Mouse (Mus musculus): ENCODE data around the gene Mrto4.
"Not testable (repeated sequence)": the region's sequence is repeated elsewhere in the genome, so short reads cannot be mapped to it uniquely, and the experiment has no call there.

Mrto4 gene

GRCm38 (mm10) chr4:139351931-139352711 is at the start of gene Mrto4, which contains the start of the genes Emc1 and Ubr4:
Gene Mrto4 (minus strand): TSS chr4:139352576.
Gene Emc1 (plus strand): TSS chr4:139352587.
Gene Ubr4 (plus strand): TSS chr4:139352609.
- DNase-seq, result peak; percentile 89

DNA sequence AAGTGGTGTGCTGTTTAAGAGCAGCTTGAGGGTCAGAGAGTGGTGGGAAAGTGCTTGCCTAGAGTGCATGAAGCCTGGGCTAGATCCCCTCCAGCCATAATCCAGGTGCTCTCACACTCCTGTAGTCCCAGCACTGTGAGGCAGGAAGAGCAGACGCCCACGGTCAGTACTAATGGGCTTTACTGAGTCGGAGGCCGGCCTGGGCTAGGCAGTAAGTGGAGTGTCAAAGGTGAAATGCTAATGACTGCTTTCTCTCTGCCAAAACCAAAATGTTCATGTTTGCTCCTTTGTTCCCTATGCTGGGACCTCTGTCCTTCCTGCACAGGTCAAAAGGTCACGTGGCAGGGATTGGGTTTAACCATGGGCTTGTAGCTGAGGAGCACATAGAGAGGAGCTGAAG is 48.1 kb upstream of the Mrto4 start:
- no peak for DNase-seq

GRCm38 (mm10) chr4:139395431-139395830 is 43.1 kb upstream of the Mrto4 start:
- DNase-seq, result no peak

- DNase-seq, result no peak
Observed at GRCm38 (mm10) chr4:139389557-139389956, 37.2 kb upstream of the Mrto4 start.

- peak; percentile 16 for DNase-seq
Observed at GRCm38 (mm10) chr4:139386869-139387319, 34.5 kb upstream of the Mrto4 start.

DNA sequence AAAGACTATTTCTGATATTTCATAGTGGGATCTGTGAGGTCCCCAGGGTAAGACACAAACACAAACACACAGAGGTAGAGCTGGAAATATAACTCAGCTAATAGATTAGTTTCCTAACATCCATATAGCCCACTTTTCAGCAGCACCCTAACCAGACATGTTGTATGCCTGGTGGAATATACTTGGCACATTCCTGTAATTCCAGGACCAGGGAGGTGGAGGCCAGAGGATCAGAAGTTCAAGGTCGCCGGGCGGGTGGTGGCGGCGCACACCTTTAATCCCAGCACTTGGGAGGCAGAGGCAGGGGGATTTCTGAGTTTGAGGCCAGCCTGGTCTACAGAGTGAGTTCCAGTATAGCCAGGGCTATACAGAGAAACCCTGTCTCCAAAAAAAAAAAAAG is 33.5 kb upstream of the Mrto4 start:
- not testable (repeated sequence) for DNase-seq

DNA sequence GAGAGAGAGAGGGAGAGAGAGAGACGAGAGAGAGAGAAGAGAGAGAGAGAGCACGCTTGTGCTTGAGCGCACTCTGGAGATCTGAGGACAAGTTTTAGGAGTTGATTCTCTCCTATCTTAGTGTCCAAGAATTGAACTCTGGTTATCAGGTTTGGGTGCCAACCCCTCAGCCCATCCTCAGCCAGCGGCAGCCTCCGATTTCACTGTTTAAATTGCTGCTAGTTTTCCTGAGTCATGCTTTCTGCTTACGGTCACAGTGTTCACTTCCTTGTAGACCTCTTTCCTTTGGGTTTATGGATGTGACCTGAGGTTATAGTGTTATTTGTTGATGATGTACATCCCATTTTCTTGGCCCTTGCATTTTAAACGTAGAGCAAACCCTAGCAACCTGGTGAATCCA is 29.9 kb upstream of the Mrto4 start:
- DNase-seq, result no peak

DNA sequence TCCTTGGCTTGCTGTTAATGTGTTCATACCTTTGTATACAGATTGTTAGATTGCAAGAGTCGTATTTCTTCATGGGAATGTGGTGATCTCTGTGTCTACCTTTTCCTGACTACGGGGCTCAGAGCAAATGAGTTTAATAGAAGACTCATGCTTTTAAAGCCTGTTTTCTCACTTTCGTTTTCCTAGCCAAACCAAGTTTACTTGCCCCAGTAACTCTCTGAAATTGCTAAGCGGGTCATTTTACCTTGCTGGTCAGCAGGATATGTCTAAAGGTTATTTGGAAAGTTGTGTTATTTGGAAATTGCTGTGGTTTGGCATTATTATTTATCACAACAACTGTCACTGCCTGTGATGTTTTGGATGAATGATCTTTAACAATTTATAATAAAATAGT is 29.1 kb upstream of the Mrto4 start:
- no peak for DNase-seq

DNA sequence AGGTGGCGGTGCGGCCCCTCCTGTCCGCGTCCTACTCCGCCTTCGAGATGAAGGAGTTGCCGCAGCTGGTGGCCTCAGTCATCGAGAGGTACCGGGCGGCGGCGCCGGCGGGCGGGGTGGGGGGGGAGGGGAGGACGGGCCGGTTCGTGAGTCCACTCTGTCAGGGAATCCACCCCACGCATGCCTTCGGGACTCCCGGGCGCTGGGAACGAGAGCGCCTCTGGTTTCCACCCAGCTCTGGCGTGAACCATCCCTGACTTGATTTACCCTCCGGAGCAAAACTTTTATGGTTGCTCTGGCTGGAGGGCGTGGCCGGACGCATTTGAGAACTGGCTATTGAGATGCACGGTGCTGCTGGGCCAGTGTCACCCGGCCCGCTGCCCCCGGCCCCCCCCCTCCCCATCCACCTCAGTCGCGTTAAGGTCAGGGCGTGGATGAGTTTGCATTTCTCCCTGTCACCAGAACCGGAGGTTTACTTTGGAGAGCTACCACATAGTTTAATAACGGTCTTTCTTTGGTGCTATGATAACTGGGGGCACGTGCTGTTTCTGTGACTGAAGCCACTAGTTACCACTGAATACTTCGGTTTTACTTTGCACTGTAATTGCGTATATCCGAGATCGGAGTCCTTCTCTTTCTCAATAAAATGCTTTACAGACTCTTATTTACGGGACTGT is 28.5 kb upstream of the Mrto4 start:
- no peak for DNase-seq

DNA sequence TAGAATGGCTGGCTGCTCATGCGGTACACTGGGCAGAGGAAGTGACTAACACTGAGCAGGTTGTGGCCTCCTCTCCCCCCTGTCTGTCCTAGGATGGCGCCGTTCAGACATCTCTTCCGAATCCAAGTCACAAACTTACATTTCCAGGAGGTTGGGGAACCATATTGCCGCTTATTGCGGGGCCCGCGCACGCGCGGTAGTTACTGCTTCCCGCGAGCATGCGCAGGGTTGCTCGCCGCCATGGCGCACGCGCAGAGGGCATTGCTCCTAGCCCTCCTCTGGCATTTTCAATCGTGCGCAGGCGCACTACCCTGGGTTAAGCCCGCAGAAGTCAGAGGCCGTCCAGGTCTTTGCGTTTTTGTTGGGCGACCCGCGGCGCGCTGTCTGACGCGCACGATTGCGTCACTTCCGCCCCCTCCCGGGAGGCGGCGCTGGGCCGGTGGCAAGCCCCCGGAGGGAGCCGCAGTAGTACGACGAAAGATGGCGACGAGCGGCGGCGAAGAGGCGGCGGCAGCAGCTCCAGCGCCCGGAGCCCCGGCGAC is 27.9 kb upstream of the Mrto4 start:
- peak; percentile 100 for DNase-seq

DNA sequence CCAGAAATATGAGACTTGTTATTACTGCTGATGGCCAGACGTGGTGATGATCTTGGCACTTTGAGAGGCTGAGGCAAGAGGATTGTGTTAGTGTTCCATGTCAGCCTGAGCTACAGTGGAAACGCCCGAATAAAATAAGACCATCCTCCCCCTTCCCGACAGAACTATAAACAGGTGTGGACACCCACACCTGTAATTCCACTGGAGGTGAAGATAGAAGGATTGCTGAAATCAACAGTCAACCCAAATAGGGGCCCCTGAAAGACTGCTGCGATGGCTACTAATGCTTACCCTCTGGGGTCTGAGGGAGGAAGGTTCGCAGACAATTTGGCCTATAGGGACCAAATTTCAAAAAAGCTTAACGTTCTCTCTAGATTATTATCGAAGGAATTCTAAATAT is 27.3 kb upstream of the Mrto4 start:
- DNase-seq, result no peak

DNA sequence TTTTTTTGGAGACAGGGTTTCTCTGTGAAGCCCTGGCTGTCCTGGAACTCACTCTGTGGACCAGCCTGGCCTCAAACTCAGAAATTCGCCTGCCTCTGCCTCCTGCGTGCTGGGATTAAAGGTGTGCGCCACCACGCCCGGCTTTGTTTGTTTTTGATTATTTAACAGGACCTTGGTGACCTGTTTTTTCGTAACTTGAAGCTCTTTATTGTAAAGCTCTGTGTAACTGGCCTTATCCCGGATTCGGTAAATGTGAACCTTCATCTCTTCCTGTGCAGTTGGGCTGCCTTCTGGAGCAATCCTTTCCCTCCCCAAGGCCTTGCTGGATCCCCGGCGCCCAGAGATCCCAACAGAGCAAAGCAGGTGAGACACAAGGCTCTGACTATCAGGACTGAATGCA is 21.2 kb upstream of the Mrto4 start:
- DNase-seq, result no peak

DNA sequence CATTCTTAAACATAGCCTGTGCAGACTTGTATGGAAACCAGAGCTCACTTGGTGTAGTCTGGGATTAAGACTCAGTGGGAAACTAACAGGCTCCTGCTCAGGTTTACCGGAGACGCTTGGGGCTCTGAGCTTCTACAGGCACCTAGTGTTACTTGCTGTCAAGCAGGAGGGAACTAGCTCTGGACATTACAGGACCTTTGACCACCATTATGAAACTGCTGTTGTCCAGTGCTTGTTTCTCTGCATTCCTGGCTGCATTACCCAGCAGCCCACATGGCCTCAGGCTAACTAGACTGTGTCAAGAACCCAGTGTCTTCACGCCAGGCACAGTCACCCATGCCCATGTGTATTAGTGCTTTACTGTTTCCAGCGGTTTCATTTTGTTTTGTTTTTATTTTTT is 20.8 kb upstream of the Mrto4 start:
- peak; percentile 37 for DNase-seq

- DNase-seq, result no peak
Observed at GRCm38 (mm10) chr4:139368038-139368437, 15.7 kb upstream of the Mrto4 start.

- no peak for DNase-seq
Observed at GRCm38 (mm10) chr4:139367336-139367735, 15.0 kb upstream of the Mrto4 start.

DNA sequence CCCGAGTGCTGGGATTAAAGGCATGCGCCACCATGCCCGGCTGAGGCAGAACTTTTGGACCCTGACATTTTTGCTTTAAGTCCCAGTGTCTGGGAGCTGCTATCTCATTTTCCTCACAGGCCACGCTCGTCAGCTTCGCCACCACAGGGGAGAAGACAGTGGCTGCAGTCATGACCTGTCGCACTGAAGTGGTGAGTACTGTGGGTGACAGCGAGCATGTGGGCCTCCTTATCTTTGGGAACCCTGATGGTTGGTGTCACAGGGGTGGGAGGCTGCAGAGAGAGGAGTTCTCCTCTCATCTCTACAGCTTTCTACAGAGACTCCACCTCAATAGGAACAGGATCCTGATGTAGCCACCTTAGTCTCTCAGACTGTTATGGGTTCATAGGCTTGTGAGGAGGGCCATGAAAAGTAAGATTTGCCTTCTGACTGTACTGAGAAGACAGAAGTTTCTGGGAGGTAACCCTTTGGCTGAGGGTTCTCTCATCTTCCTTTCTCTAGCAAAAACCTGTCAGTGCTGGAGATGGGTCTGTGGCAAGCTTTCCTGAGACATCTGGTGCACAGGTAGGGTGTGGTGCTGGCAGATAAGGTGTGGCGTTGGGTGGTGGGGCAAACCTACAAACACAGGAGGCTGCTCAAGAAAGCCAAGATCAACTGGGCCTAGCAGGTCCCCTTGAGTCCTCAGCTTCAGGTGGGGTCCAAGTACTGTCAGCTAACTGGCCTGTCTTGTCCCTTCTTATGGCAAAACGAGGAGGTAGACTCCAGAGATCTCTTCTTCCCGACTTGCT is 8.6 kb upstream of the Mrto4 start:
- DNase-seq, result no peak

DNA sequence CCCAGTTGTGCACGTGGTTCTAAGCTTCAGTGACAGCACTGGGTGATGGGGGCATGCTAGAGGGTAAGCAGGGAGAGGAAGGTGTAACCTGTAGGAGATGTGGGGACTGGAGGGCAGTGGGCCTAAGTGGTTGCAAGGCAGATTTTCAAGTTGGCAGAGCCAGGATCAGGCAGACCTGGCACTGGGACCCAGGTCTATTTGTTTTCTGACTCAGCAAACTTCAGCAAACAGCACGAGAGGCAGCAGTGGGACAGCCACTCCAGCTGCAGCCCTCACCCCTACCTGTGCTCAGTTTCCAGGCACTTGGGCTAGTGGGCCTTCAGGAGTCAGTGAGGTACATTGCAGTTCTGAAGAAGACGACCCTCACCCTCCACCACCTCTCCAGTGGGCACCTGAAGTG is 4.8 kb upstream of the Mrto4 start:
- no peak for DNase-seq

DNA sequence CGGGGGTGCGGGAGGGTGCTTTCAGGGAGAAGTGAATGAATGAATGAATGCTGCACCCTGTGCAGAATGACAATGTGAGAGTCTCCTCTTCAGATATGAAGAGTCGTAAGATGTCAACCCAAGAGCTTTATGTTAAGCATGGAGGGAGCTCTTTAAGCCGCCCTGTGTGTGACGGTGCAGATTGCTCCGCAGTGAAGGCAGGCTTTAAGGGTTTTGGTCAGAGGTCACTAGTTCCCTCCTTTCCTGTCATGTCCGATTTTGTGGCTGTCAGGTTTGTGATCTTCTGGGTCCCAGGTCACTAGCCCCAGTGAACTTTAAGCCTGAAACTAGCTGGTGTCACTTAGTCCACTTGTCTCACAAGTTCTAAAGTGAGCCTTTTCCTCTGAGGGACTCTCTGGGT is 456 bp upstream of the Mrto4 start:
- no peak for DNase-seq

- DNase-seq, result no peak
Observed at GRCm38 (mm10) chr4:139345416-139346019, 6.9 kb downstream of the Mrto4 start.

DNA sequence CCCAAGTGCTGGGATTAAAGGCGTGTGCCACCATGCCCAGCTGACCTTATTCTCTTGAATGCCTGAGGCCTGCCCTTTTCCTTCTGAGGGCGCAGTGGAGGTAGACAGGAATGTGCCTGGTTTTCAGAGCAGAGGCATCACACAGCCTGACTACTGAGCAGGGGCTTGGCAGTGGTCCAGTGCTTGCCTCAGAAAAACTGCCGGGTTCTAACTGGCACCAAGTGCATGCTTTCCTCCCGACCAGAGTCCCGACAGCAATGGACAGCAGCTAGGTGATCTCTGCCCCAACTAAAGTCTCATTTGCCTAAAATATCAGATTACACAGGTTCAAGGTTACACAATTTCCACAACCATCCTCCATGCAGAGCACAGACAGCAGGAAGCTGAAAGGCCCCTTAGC is 8.7 kb downstream of the Mrto4 start:
- DNase-seq, result peak; percentile 84

DNA sequence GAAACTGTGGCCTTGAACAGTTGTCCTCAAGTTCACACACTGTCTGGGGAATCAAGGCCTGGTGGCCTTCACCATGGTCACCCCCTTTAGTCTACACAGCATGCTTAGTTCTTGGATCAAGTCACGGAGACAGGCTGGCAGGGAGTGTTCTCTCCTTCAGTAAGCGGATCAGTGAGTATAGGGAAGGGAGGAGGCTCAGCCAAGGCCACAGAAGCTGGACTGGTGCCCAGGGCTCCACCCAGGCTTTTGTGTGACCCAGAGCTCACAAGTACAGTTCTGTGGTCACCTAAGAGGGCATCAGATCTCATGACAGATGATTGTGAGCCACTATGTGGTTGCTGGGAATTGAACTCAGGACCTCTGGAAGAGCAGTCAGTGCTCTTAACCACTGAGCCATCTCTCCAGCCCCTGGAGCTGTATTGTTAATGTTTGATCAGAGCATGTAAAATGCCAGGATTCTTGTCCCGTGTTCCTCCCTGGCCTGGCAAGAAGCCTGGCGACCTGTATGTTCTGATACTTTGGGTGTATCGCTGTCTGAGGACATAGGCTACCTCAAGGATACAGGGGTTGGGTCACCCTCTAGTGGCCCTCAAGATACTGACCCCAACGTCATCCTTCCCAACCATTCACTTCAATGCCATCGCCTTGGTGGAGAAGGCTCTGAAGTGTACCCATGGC is 10.7 kb downstream of the Mrto4 start:
- DNase-seq, result peak; percentile 57

DNA sequence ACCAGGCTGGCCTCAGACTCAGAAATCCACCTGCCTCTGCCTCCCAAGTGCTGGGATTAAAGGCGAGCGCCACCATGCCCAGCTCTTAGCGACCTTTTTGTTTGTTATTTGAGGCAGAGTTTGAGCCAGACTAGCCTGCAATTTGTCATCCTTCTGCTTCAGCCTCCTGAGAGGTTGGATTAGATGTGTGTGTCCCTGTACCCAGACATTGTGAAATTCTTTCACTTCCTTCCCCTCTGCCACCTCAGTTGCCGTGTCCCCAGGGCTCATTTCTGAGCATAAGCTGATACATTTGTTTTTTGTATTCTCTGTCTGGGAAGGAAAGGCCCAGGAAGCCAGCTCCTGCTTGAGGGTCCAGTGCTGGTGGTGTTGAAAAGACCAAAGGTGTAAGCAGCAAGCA is 11.5 kb downstream of the Mrto4 start:
- DNase-seq, result no peak

Data from kidney, postnatal 14 days (tissue).